Mouse (Mus musculus): ENCODE data around the gene Scamp2. TPM values are rescaled to one million over a fixed set of nuclear protein-coding genes. Genes with fewer than 3 reads are reported as not detected.

Scamp2 gene
- polyA plus RNA-seq, 1 experiment, result 46.4 TPM

- Histone ChIP-seq H3K4me3 (replicated peaks; ENCODE audit: control insufficient read depth, low read depth, low read length) (no peak overlapping the region), H3K4me1 (ENCODE audit: control insufficient read depth, insufficient read depth, low read length) (peaks cover 2% of the 10 kb centered on the region; the same call in 1 of the 2 replicates), H3K27ac (ENCODE audit: control insufficient read depth, insufficient read depth, low read depth, low read length, poor library complexity) (no peak overlapping the region)
- WGBS, result 76% methylated on average over 12 of the region's 12 CpGs
- TF ChIP-seq CTCF (IDR thresholded peaks at IDR 0.05; ENCODE audit: control insufficient read depth, insufficient read depth, low read length) (no peak), POLR2A (IDR thresholded peaks at IDR 0.05; ENCODE audit: borderline replicate concordance, control insufficient read depth, low read depth, low read length) (no peak)
Observed at GRCm38 (mm10) chr9:57593454-57594173, 32.9 kb downstream of the Scamp2 start.

GRCm38 (mm10) chr9:57594174-57594509 lies 33.4 kb downstream of the Scamp2 start:
- Histone ChIP-seq H3K27ac (ENCODE audit: control insufficient read depth, insufficient read depth, low read depth, low read length, poor library complexity) (no peak overlapping the region), H3K4me1 (ENCODE audit: control insufficient read depth, insufficient read depth, low read length) (peaks cover under 1% of the 10 kb centered on the region; the same call in 1 of the 2 replicates)
- WGBS, result 79% methylated on average over 9 of the region's 9 CpGs

GRCm38 (mm10) chr9:57597265-57597664 lies 36.5 kb downstream of the Scamp2 start:
- Histone ChIP-seq H3K4me3 (replicated peaks; ENCODE audit: control insufficient read depth, low read depth, low read length) (no peak overlapping the region), H3K27ac (ENCODE audit: control insufficient read depth, insufficient read depth, low read depth, low read length, poor library complexity) (no peak overlapping the region), H3K4me1 (ENCODE audit: control insufficient read depth, insufficient read depth, low read length) (no peaks in the 10 kb centered on the region)
- TF ChIP-seq CTCF (IDR thresholded peaks at IDR 0.05; ENCODE audit: control insufficient read depth, insufficient read depth, low read length) (no peak), POLR2A (IDR thresholded peaks at IDR 0.05; ENCODE audit: borderline replicate concordance, control insufficient read depth, low read depth, low read length) (no peak)
- 80% methylated on average over 8 of the region's 8 CpGs for WGBS

More at GRCm38 (mm10) chr9:57594174-57594509, 33.4 kb downstream of the Scamp2 start:
- no peak overlapping the region for H3K4me3 ChIP-seq (replicated peaks; ENCODE audit: control insufficient read depth, low read depth, low read length)
- no peak for TF ChIP-seq CTCF (IDR thresholded peaks at IDR 0.05; ENCODE audit: control insufficient read depth, insufficient read depth, low read length)
- no peak for TF ChIP-seq POLR2A (IDR thresholded peaks at IDR 0.05; ENCODE audit: borderline replicate concordance, control insufficient read depth, low read depth, low read length)

GRCm38 (mm10) chr9:57597929-57598382 lies 37.2 kb downstream of the Scamp2 start:
- WGBS, result 71% methylated on average over 4 of the region's 4 CpGs
- Histone ChIP-seq H3K4me3 (replicated peaks; ENCODE audit: control insufficient read depth, low read depth, low read length) (no peak overlapping the region), H3K4me1 (ENCODE audit: control insufficient read depth, insufficient read depth, low read length) (no peaks in the 10 kb centered on the region), H3K27ac (ENCODE audit: control insufficient read depth, insufficient read depth, low read depth, low read length, poor library complexity) (no peak overlapping the region)
- TF ChIP-seq POLR2A (IDR thresholded peaks at IDR 0.05; ENCODE audit: borderline replicate concordance, control insufficient read depth, low read depth, low read length) (no peak), CTCF (IDR thresholded peaks at IDR 0.05; ENCODE audit: control insufficient read depth, insufficient read depth, low read length) (no peak)

DNA sequence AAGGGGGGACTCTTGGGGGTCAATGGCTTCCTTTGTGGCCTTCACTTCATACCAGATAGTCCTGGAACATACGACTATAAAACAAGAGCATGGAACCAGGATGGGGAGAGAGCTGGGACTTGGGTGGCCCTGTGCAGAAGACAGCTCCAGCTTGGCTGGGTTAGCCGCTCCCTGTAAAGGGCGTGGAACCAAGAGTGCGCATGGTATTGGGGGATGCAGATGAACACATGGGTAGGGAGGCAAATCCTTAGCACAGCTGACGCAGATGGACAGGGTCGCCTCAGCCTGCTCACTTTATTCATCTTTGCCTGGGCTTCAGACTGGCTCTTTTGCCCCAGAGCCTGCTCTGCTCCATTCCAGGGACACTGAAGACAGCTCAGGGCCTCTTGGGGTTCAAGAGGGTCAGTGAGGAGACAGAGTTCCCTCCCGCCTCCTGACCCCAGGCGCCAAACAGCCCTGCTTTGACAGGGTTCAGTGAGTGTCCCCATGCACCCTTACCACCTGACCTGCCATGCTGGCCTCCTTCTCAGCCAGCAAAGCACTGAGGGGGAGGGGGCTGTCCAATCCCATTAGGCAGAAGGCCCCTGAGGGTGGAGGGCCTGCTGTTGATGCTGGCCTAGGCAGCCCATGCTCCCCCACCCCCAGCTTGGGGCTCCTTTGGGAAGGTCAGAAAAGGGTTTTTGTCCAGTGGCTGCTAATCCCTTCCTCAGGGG lies 38.3 kb downstream of the Scamp2 start:
- no peak for TF ChIP-seq CTCF (IDR thresholded peaks at IDR 0.05; ENCODE audit: control insufficient read depth, insufficient read depth, low read length)
- TF ChIP-seq POLR2A (IDR thresholded peaks at IDR 0.05; ENCODE audit: borderline replicate concordance, control insufficient read depth, low read depth, low read length), result no peak
- no peak overlapping the region for H3K4me3 ChIP-seq (replicated peaks; ENCODE audit: control insufficient read depth, low read depth, low read length)
- H3K27ac ChIP-seq (ENCODE audit: control insufficient read depth, insufficient read depth, low read depth, low read length, poor library complexity), result no peak overlapping the region
- 82% methylated on average over 8 of the region's 8 CpGs for WGBS
- no peaks in the 10 kb centered on the region for H3K4me1 ChIP-seq (ENCODE audit: control insufficient read depth, insufficient read depth, low read length)

DNA sequence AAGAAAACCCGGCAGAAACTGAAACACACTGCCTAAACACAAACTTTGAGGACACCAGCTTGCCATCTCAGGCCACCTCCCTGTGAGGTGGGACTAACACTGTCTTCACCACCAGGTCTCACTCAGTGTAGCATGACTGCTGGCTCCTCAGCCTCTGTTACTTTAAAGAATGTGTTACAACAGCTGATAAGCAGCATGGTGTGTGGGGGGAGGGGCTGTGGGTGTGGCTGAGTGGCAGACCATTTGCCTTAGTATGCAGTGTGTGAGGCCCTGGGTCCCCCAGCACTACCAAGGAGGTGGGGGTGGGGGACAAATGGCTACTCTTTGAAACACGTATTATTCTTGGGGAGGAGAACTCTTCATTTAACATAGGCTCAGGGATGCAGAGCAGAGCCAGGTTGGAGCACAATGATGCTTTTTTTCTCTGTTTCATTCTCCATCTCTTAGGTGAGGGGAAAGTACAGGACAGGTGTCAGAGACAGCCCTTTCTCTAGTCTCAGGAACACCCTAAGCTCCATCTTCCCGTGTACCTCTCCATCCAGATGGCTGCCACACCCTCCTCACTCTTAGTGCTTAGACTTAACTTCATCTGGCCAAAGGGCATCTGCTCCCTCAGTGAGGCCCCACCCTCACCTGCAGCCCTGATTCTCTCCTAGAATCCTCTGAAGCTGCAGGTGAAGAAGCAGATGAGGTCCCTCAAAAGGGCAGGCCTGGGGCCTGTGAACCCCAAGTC lies 40.0 kb downstream of the Scamp2 start:
- TF ChIP-seq CTCF (IDR thresholded peaks at IDR 0.05; ENCODE audit: control insufficient read depth, insufficient read depth, low read length), result no peak
- no peak for TF ChIP-seq POLR2A (IDR thresholded peaks at IDR 0.05; ENCODE audit: borderline replicate concordance, control insufficient read depth, low read depth, low read length)
- no peak overlapping the region for H3K27ac ChIP-seq (ENCODE audit: control insufficient read depth, insufficient read depth, low read depth, low read length, poor library complexity)
- WGBS, result 34% methylated on average over 3 of the region's 3 CpGs

GRCm38 (mm10) chr9:57601353-57601706 lies 40.6 kb downstream of the Scamp2 start:
- 68% methylated on average over 2 of the region's 2 CpGs for WGBS
- Histone ChIP-seq H3K4me1 (ENCODE audit: control insufficient read depth, insufficient read depth, low read length) (no peaks in the 10 kb centered on the region), H3K4me3 (replicated peaks; ENCODE audit: control insufficient read depth, low read depth, low read length) (no peak overlapping the region), H3K27ac (ENCODE audit: control insufficient read depth, insufficient read depth, low read depth, low read length, poor library complexity) (no peak overlapping the region)
- TF ChIP-seq CTCF (IDR thresholded peaks at IDR 0.05; ENCODE audit: control insufficient read depth, insufficient read depth, low read length) (no peak), POLR2A (IDR thresholded peaks at IDR 0.05; ENCODE audit: borderline replicate concordance, control insufficient read depth, low read depth, low read length) (no peak)

More for the DNA sequence above, 40.0 kb downstream of the Scamp2 start:
- Histone ChIP-seq H3K4me3 (replicated peaks; ENCODE audit: control insufficient read depth, low read depth, low read length) (no peak overlapping the region), H3K4me1 (ENCODE audit: control insufficient read depth, insufficient read depth, low read length) (no peaks in the 10 kb centered on the region)

- Histone ChIP-seq H3K4me3 (replicated peaks; ENCODE audit: control insufficient read depth, low read depth, low read length) (no peak overlapping the region), H3K4me1 (ENCODE audit: control insufficient read depth, insufficient read depth, low read length) (no peaks in the 10 kb centered on the region), H3K27ac (ENCODE audit: control insufficient read depth, insufficient read depth, low read depth, low read length, poor library complexity) (no peak overlapping the region)
- WGBS, result 65% methylated on average over 8 of the region's 8 CpGs
- TF ChIP-seq CTCF (IDR thresholded peaks at IDR 0.05; ENCODE audit: control insufficient read depth, insufficient read depth, low read length), result no peak
- no peak for TF ChIP-seq POLR2A (IDR thresholded peaks at IDR 0.05; ENCODE audit: borderline replicate concordance, control insufficient read depth, low read depth, low read length)
Observed at GRCm38 (mm10) chr9:57602098-57602497, 41.4 kb downstream of the Scamp2 start.
